Mouse (Mus musculus) midbrain, embryonic 15.5 days (tissue): Measurements from ENCODE around the gene Ift81. TPM values are rescaled to one million over a fixed set of nuclear protein-coding genes. Genes with fewer than 3 reads are reported as not detected.

Source experiments
- ATAC-seq: fragments of 200-750 bp; cut with Nextera tagmentation; replicated peaks from 2 replicates; pipeline ENCODE4 v1.8.0; 2017; ENCODE audit warnings: moderate TSS enrichment
- H3K27ac ChIP-seq: fragments of 300-500 bp; sonication (generic); 2 replicates; pipeline ENCODE4 v1.5.1; 2015; ENCODE audit warnings: mild to moderate bottlenecking, inconsistent platforms
- H3K27me3 ChIP-seq: fragments of 300-500 bp; sonication (generic); replicated peaks from 2 replicates; pipeline ENCODE4 v1.6.1; 2015; ENCODE audit warnings: inconsistent platforms
- H3K36me3 ChIP-seq: fragments of 300-500 bp; sonication (generic); replicated peaks from 2 replicates; pipeline ENCODE4 v1.6.1; 2015; ENCODE audit warnings: inconsistent platforms
- H3K4me1 ChIP-seq: fragments of 300-500 bp; sonication (generic); 2 replicates; pipeline ENCODE4 v1.6.1; 2015; ENCODE audit warnings: inconsistent platforms
- H3K4me2 ChIP-seq: fragments of 300-500 bp; sonication (generic); 2 replicates; pipeline ENCODE4 v1.6.1; 2015; ENCODE audit warnings: inconsistent platforms, mild to moderate bottlenecking, moderate library complexity
- H3K4me3 ChIP-seq: fragments of 300-500 bp; sonication (generic); 2 replicates; pipeline ENCODE4 v1.5.1; 2015; ENCODE audit warnings: mild to moderate bottlenecking, inconsistent platforms
- H3K9ac ChIP-seq: fragments of 300-500 bp; sonication (generic); 2 replicates; pipeline ENCODE4 v1.6.1; 2015; ENCODE audit warnings: mild to moderate bottlenecking, inconsistent platforms
- H3K9me3 ChIP-seq: fragments of 300-500 bp; sonication (generic); 2 replicates; pipeline ENCODE4 v1.6.1; 2016; ENCODE audit warnings: inconsistent platforms
- WGBS: fragments of 180-500 bp; shearing (Covaris S2); methylation state at CpG from one replicate; pipeline ENCODE4 v1.1.7; 2015; ENCODE audit warnings: mixed read lengths; 5-methylcytosine and 5-hydroxymethylcytosine counted together
- polyA plus RNA-seq: library from polyadenylated mRNA; unstranded; fragments of >200 nt; fragmentation: Nextera tagmentation; extraction: Ambion mirVana; gene quantifications from 2 replicates; pipeline ENCODE4 v1.2.1, GENCODE M21; 2015

Gene Ift81
- polyA plus RNA-seq, 1 experiment from 2014 or later = 75.6 TPM

DNA sequence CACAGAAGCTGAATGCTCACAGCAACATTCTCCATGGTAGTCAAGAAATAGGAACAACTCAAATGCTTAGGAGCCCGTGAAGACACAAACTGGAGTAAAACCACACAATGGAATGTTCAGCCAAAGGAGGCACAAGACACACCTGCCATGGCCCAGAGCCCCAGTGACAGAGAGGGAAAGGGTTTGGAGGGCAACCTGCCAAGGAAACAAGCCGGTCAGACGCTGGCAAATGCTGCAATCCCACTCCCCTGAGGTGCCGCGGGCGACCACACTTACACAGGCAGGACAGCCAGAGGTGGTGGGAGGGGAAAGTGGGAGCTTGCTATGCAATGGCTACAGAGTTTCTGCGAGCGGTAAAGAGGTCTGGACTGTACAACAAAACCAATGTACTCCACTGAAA, 80.4 kb downstream of the Ift81 start:
- Histone ChIP-seq H3K4me3 (no peak overlapping the region), H3K27ac (no peak overlapping the region), H3K9me3 (no peaks in the 10 kb centered on the region), H3K9ac (no peak overlapping the region), H3K4me1 (no peaks in the 10 kb centered on the region), H3K36me3 (no peaks in the 10 kb centered on the region), H3K4me2 (no peak overlapping the region), H3K27me3 (no peaks in the 10 kb centered on the region)
- no peak for ATAC-seq
- WGBS = 79% methylated on average over 8 of the region's 8 CpGs

DNA sequence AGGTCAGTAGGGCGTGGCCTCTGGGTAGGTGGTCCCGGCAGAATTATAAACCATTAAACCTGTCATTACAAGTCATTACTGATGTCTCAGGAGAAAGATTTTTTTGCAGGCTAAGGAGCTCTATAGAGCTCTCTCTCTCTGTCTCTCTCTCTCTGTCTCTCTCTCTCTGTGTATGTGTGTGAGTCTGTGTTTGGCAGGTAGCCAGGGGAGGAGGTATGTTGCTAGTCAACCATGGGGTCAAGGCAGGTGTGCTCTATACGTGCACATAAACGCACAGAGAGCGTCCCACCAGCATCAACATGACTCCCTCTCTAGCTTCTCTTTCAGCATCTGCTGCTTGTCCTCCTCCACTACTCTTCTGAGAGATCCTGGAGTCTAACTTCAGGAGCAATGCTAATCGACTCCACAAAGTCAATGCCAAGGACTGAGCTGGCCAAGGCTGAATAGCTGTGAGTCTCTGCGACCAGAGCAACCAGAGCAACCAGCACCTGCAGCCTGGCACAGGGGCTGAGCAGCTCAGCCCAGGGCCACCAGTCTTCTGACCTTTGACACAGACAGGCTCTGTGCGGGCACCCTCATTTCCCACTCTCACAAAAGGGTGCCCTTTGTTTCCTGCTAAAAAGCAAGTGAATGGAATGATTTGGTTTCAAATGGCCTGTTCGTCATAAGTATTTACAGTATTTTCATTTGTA, 84.3 kb downstream of the Ift81 start:
- WGBS = 86% methylated on average over 9 of the region's 9 CpGs
- ATAC-seq = no peak
- Histone ChIP-seq H3K9ac (no peak overlapping the region), H3K27ac (no peak overlapping the region), H3K4me2 (no peak overlapping the region), H3K27me3 (no peaks in the 10 kb centered on the region), H3K36me3 (no peaks in the 10 kb centered on the region), H3K4me1 (peaks cover 5% of the 10 kb centered on the region; the same call in 1 of the 2 replicates), H3K4me3 (no peak overlapping the region), H3K9me3 (no peaks in the 10 kb centered on the region)

DNA sequence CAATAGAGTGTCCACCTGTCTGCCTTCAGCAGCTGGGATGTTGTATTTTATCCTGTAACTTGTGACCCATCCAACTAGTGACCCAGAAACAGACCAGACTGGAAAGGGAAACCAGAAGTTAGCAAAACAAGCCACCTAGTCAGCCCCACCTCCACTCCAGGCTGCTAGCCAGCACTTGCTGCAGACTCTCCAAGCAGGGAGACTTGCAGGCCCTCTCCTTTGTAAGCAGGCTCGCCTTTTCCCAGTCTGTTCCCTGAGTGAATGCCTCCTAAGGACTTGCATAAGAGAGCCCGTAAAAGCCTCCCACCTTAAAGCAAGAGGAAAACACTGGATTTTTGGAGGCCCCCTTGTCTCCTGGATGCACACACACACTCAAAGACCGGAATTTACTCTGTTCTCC, 85.0 kb downstream of the Ift81 start:
- H3K36me3 ChIP-seq = no peaks in the 10 kb centered on the region
- H3K27ac ChIP-seq = 0 out of 2 replicates have a peak overlapping the region, but pooled peaks have one; percentile 2
- H3K4me3 ChIP-seq = no peak overlapping the region
- no peak overlapping the region for H3K9ac ChIP-seq
- H3K4me2 ChIP-seq = no peak overlapping the region
- no peak for ATAC-seq
- H3K27me3 ChIP-seq = no peaks in the 10 kb centered on the region
- 60% methylated on average over 3 of the region's 3 CpGs for WGBS
- no peaks in the 10 kb centered on the region for H3K9me3 ChIP-seq
- H3K4me1 ChIP-seq = peaks cover 5% of the 10 kb centered on the region; the same call in 1 of the 2 replicates

DNA sequence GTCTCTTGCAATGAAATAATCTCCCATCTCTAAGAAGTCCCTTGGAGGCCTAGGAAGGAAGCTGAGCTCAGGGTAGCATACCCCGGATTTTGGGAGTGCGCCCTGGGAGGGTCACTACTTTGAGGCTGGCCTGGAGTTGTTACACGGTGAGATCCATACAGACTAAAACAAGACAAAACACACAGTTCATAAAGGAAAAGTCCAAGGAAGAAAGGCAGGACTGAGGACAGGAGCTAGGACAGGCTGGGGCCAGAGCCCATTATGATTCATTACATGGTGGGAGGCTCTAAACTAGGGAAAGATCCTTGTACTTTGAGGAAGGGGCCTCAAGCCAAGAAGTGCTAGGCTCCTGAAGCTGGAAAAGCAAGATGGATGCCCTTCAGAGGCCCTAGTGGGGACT, 85.7 kb downstream of the Ift81 start:
- no peak for ATAC-seq

DNA sequence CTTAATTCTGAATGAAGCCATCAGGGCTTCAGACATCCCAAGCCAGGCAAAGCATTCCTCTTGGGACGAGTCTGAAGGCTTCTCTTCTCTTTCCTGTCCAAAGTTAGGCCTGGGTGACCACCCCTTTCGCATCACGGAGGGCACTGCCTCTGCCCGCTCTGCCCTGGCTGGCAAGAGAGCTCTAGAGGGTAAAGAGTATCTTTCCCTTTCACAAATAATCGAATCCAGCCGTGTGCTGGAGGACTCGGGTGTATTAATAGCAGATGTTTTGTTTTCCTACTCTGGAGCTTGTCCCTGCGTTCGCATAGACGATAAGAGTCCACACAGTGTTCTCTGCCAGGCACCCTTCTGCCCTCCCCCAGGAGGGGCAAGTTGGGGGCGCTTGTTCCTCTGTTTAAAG, 86.6 kb downstream of the Ift81 start:
- no peak overlapping the region for H3K27ac ChIP-seq

More for the DNA sequence above, 85.7 kb downstream of the Ift81 start:
- no peak overlapping the region for H3K4me2 ChIP-seq
- no peaks in the 10 kb centered on the region for H3K27me3 ChIP-seq
- no peaks in the 10 kb centered on the region for H3K36me3 ChIP-seq
- H3K4me1 ChIP-seq = peaks cover 5% of the 10 kb centered on the region; the same call in 1 of the 2 replicates
- no peak overlapping the region for H3K9ac ChIP-seq
- H3K9me3 ChIP-seq = no peaks in the 10 kb centered on the region
- H3K27ac ChIP-seq = no peak overlapping the region
- no peak overlapping the region for H3K4me3 ChIP-seq
- WGBS = 64% methylated on average over 3 of the region's 3 CpGs

DNA sequence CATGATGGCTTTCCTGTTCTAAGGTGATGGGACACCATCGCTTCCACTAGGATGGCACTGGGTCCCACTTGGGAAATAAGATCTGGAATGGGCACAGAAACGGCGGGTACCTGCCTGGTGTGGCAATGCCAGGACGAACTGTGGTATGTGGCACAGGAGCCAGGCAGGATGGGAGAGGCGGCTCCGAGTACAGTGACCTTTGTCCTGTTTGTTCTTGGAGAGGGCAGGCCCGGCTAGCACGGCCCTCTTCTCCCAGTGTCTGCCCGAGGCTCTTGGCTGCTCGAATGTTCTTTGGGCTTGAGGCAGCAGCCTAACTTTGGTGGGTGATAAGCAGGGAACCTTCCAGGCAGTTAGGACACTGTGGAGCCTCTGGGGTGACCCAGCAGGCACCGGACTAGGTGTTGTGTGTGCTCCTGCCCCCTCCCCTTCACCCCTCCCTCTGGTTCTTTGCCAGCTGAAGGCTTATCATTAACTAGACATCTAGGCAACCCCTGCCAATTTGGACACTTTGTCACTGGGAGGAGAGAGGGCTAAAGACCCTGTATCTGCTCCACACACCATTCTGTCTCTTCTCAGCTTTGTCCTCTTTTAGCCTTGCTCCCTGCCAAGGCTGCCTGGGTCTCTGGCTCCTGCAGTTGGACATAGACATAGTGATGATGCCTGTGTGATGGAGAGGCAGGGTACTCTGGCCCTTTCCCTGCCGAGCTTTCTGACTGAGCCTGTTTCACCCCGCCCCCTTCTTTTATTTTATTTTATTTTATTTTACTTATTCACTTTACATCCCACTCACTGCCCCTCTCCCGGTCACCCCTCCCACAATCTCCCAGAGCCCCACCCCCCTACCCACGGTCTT, 87.2 kb downstream of the Ift81 start:
- peaks cover 5% of the 10 kb centered on the region; the same call in 1 of the 2 replicates for H3K4me1 ChIP-seq
- no peaks in the 10 kb centered on the region for H3K27me3 ChIP-seq
- no peaks in the 10 kb centered on the region for H3K9me3 ChIP-seq
- H3K36me3 ChIP-seq = no peaks in the 10 kb centered on the region
- peak overlapping the region; percentile 49; the same call in 1 of the 2 replicates for H3K27ac ChIP-seq
- no peak for ATAC-seq
- no peak overlapping the region for H3K4me2 ChIP-seq
- no peak overlapping the region for H3K4me3 ChIP-seq
- no peak overlapping the region for H3K9ac ChIP-seq
- WGBS = 74% methylated on average over 15 of the region's 15 CpGs

More for the DNA sequence above, 86.6 kb downstream of the Ift81 start:
- Histone ChIP-seq H3K27me3 (no peaks in the 10 kb centered on the region), H3K36me3 (no peaks in the 10 kb centered on the region), H3K4me2 (no peak overlapping the region), H3K9ac (no peak overlapping the region), H3K4me1 (peaks cover 5% of the 10 kb centered on the region; the same call in 1 of the 2 replicates), H3K4me3 (no peak overlapping the region), H3K9me3 (no peaks in the 10 kb centered on the region)
- WGBS = 62% methylated on average over 11 of the region's 11 CpGs
- no peak for ATAC-seq

DNA sequence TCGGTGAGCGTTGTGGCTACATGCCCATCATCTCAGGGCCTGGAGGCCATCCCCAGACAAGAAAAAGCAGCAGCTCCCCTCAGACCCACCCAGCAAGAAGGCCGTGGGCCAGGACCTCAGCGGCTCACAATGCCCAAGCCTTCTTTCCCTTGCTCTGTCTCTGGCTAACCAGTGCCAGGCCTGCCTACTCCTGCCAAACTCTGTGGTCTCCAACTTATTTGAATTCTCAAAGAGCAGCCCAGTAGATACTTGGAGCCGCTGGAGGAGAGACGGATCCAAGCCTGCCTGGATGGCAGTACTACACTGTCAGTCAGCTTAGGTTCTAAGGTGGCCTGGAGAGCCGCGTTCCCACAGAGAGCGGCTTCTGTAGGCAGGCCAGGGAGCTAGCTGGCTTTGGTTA, 87.9 kb downstream of the Ift81 start:
- 83% methylated on average over 9 of the region's 9 CpGs for WGBS
- H3K4me3 ChIP-seq = no peak overlapping the region
- H3K36me3 ChIP-seq = no peaks in the 10 kb centered on the region
- no peak overlapping the region for H3K4me2 ChIP-seq
- no peaks in the 10 kb centered on the region for H3K9me3 ChIP-seq
- H3K27me3 ChIP-seq = no peaks in the 10 kb centered on the region
- no peak overlapping the region for H3K9ac ChIP-seq
- ATAC-seq = no peak
- H3K27ac ChIP-seq = peak overlapping the region; percentile 49; the same call in 1 of the 2 replicates
- H3K4me1 ChIP-seq = peaks cover 5% of the 10 kb centered on the region; the same call in 1 of the 2 replicates

DNA sequence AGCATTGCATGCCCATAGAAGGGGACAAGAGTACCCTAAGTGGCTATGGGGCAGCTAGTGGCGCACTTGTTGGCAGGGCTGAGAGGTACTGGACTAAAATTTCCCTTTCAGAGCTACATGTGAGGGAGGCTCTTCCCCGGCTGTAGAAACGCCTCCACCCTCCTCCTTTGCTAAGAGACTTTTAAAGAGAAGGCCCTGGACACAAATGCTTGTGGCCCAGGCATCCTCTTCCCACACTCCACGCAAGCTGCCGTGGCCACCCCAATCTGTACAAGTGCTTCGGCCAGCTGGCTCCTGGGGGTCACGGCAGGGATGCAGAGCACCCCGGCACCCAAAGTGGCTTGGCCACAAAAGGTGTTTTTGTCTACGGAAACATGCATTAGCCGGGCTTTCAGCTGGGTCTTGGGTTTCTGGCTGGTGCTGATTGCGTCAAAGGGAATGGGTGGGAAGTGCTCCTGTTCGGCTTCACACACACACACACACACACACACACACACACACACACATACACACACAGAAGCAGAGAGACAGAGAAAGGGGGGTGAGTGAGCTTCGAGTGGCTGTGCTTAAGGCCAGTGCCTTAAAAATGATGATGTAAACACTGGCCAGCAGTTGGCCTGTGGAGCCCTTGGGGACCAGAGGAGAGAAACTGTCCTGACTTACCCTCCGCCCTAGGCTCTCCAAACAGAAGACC, 88.9 kb downstream of the Ift81 start:
- WGBS = 87% methylated on average over 14 of the region's 14 CpGs
- no peaks in the 10 kb centered on the region for H3K9me3 ChIP-seq
- no peak overlapping the region for H3K9ac ChIP-seq
- no peaks in the 10 kb centered on the region for H3K36me3 ChIP-seq
- peaks cover 5% of the 10 kb centered on the region; the same call in 1 of the 2 replicates for H3K4me1 ChIP-seq
- no peak for ATAC-seq
- H3K27me3 ChIP-seq = no peaks in the 10 kb centered on the region
- H3K27ac ChIP-seq = no peak overlapping the region
- H3K4me3 ChIP-seq = no peak overlapping the region
- H3K4me2 ChIP-seq = no peak overlapping the region

DNA sequence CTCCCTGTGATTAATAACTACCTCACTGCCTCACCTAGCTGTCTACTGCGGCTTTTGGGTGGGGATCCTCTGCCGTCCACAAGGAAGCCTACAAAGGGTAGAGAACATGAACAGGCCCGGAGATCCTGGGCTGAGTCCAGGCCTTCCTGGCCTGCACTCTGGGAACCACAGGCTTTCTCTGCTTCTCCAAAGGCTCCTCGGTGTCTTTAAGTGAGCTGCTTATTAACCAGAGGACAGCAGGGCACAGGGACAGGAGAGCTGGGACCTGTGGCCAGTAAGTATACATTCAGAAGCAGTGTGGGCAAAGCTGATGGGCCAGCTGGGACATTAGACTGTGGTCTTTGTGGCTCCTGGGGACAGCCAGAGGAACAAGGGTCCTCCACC, 89.5 kb downstream of the Ift81 start:
- no peak overlapping the region for H3K4me3 ChIP-seq
- 88% methylated on average over 4 of the region's 4 CpGs for WGBS
- no peak overlapping the region for H3K9ac ChIP-seq
- ATAC-seq = no peak
- H3K9me3 ChIP-seq = no peaks in the 10 kb centered on the region
- peaks cover 5% of the 10 kb centered on the region; the same call in 1 of the 2 replicates for H3K4me1 ChIP-seq
- H3K27me3 ChIP-seq = no peaks in the 10 kb centered on the region
- H3K27ac ChIP-seq = no peak overlapping the region
- no peak overlapping the region for H3K4me2 ChIP-seq
- no peaks in the 10 kb centered on the region for H3K36me3 ChIP-seq

DNA sequence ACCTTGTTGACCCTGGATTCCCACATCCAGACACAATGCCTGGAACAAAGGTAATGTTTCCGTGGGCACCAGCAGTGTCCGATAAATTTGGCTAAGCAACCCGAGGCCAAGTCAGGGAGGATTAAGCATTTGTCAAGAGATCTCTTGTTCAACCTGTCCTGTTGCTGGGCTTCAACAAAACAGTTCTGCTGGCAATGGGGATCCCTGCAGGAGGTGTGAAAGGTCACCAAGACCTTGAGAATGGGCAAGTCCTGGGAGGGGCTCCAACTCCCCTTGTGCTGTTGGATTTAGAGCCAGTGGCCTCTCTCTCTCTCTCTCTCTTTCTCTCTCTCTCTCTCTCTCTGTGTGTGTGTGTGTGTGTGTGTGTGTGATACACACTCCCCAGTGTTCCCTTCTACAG, 90.1 kb downstream of the Ift81 start:
- H3K27ac ChIP-seq = no peak overlapping the region
- ATAC-seq = no peak
- 32% methylated on average over 3 of the region's 3 CpGs for WGBS

DNA sequence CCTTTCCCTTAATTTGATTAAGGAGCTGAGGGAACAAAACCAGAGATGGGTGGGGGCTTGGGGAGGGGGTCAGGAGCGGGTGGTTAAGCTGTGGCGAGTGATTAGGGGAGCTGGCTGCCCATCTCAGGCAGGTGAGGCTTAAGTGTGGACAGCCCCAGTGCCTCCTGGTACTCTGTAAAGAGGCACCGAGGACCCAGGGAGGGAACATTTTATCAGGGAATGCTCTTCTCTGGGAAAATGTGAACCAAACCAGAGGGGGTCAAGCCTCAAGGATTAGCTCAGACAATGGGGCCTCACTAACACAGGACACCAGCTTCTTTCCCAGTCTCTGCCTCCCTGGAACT, 93.2 kb downstream of the Ift81 start:
- no peaks in the 10 kb centered on the region for H3K27me3 ChIP-seq
- no peak overlapping the region for H3K4me3 ChIP-seq
- no peak for ATAC-seq
- H3K4me1 ChIP-seq = no peaks in the 10 kb centered on the region
- H3K27ac ChIP-seq = no peak overlapping the region
- no peak overlapping the region for H3K9ac ChIP-seq
- no peak overlapping the region for H3K4me2 ChIP-seq
- whole genome bisulfite sequencing = 36% methylated on average over 3 of the region's 3 CpGs
- H3K9me3 ChIP-seq = no peaks in the 10 kb centered on the region
- H3K36me3 ChIP-seq = no peaks in the 10 kb centered on the region

More for the DNA sequence above, 90.1 kb downstream of the Ift81 start:
- no peak overlapping the region for H3K9ac ChIP-seq
- peaks cover 5% of the 10 kb centered on the region; the same call in 1 of the 2 replicates for H3K4me1 ChIP-seq
- H3K9me3 ChIP-seq = no peaks in the 10 kb centered on the region
- no peaks in the 10 kb centered on the region for H3K27me3 ChIP-seq
- H3K4me2 ChIP-seq = no peak overlapping the region
- no peak overlapping the region for H3K4me3 ChIP-seq
- H3K36me3 ChIP-seq = no peaks in the 10 kb centered on the region
